Mouse (Mus musculus) neural tube, embryonic 15.5 days (tissue): ENCODE data around the gene Srd5a2. TPM values are rescaled to one million over a fixed set of nuclear protein-coding genes. Genes with fewer than 3 reads are reported as not detected.

Experiments
- ATAC-seq: fragments of 200-750 bp; cut with Nextera tagmentation; 2 replicates; pipeline ENCODE4 v1.8.0; 2017; ENCODE audit warnings: mild to moderate bottlenecking, moderate TSS enrichment, moderate library complexity; ENCODE audit not compliant: low FRiP score
- H3K27ac ChIP-seq: fragments of 300-500 bp; sonication (generic); replicated peaks from 2 replicates; pipeline ENCODE4 v1.5.1; 2015; ENCODE audit warnings: mild to moderate bottlenecking, inconsistent platforms
- H3K27me3 ChIP-seq: fragments of 300-500 bp; sonication (generic); replicated peaks from 2 replicates; pipeline ENCODE4 v1.6.1; 2015; ENCODE audit warnings: inconsistent platforms
- H3K36me3 ChIP-seq: fragments of 300-500 bp; sonication (generic); 2 replicates; pipeline ENCODE4 v1.6.1; 2015; ENCODE audit warnings: inconsistent platforms
- H3K4me1 ChIP-seq: fragments of 300-500 bp; sonication (generic); 2 replicates; pipeline ENCODE4 v1.6.1; 2015; ENCODE audit warnings: inconsistent platforms
- H3K4me2 ChIP-seq: fragments of 300-500 bp; sonication (generic); 2 replicates; pipeline ENCODE4 v1.6.1; 2015; ENCODE audit warnings: inconsistent platforms, mild to moderate bottlenecking, moderate library complexity
- H3K4me3 ChIP-seq: fragments of 300-500 bp; sonication (generic); replicated peaks from 2 replicates; pipeline ENCODE4 v1.5.1; 2015; ENCODE audit warnings: mild to moderate bottlenecking, inconsistent platforms
- H3K9ac ChIP-seq: fragments of 300-500 bp; sonication (generic); replicated peaks from 2 replicates; pipeline ENCODE4 v1.6.1; 2015; ENCODE audit warnings: mild to moderate bottlenecking, inconsistent platforms
- H3K9me3 ChIP-seq: fragments of 300-500 bp; sonication (generic); replicated peaks from 2 replicates; pipeline ENCODE4 v1.6.1; 2016; ENCODE audit warnings: inconsistent platforms
- WGBS: fragments of 180-500 bp; shearing (Covaris S2); methylation state at CpG from one replicate; pipeline ENCODE4 v1.1.7; 2015; ENCODE audit warnings: mixed read lengths; 5-methylcytosine and 5-hydroxymethylcytosine counted together
- polyA plus RNA-seq: library from polyadenylated mRNA; unstranded; fragments of >200 nt; fragmentation: Nextera tagmentation; extraction: Ambion mirVana; gene quantifications from 2 replicates; pipeline ENCODE4 v1.2.1, GENCODE M21; 2015

Gene Srd5a2
- polyA plus RNA-seq, 1 experiment from 2014 or later = 0.33 TPM

- WGBS = 85% methylated on average over 1 of the region's 1 CpGs
- Histone ChIP-seq H3K4me3 (no peak overlapping the region), H3K4me1 (no peaks in the 10 kb centered on the region), H3K27me3 (no peaks in the 10 kb centered on the region), H3K4me2 (no peak overlapping the region), H3K27ac (no peak overlapping the region), H3K9me3 (no peaks in the 10 kb centered on the region), H3K36me3 (no peaks in the 10 kb centered on the region), H3K9ac (no peak overlapping the region)
- no peak for ATAC-seq
Measured at GRCm38 (mm10) chr17:73982871-73983270, 64.8 kb downstream of the Srd5a2 start.

- Histone ChIP-seq H3K4me1 (no peaks in the 10 kb centered on the region), H3K27me3 (no peaks in the 10 kb centered on the region), H3K9me3 (no peaks in the 10 kb centered on the region), H3K9ac (no peak overlapping the region), H3K4me3 (no peak overlapping the region), H3K4me2 (no peak overlapping the region), H3K27ac (no peak overlapping the region), H3K36me3 (no peaks in the 10 kb centered on the region)
- no peak for ATAC-seq
Measured at GRCm38 (mm10) chr17:73976066-73976465, 71.7 kb downstream of the Srd5a2 start.

GRCm38 (mm10) chr17:73972648-73973047 lies 75.1 kb downstream of the Srd5a2 start:
- no peak overlapping the region for H3K9ac ChIP-seq

GRCm38 (mm10) chr17:73971291-73971690 lies 76.4 kb downstream of the Srd5a2 start:
- no peak overlapping the region for H3K4me2 ChIP-seq
- no peak overlapping the region for H3K27ac ChIP-seq
- H3K9ac ChIP-seq = no peak overlapping the region
- 81% methylated on average over 4 of the region's 4 CpGs for WGBS
- H3K4me3 ChIP-seq = no peak overlapping the region
- ATAC-seq = no peak
- H3K9me3 ChIP-seq = no peaks in the 10 kb centered on the region
- no peaks in the 10 kb centered on the region for H3K4me1 ChIP-seq
- H3K36me3 ChIP-seq = no peaks in the 10 kb centered on the region
- H3K27me3 ChIP-seq = no peaks in the 10 kb centered on the region

More at GRCm38 (mm10) chr17:73972648-73973047, 75.1 kb downstream of the Srd5a2 start:
- ATAC-seq = no peak
- H3K36me3 ChIP-seq = no peaks in the 10 kb centered on the region
- H3K27ac ChIP-seq = no peak overlapping the region
- H3K27me3 ChIP-seq = no peaks in the 10 kb centered on the region
- WGBS = 90% methylated on average over 11 of the region's 11 CpGs
- H3K9me3 ChIP-seq = no peaks in the 10 kb centered on the region
- no peak overlapping the region for H3K4me2 ChIP-seq
- no peaks in the 10 kb centered on the region for H3K4me1 ChIP-seq
- no peak overlapping the region for H3K4me3 ChIP-seq

- Histone ChIP-seq H3K27ac (no peak overlapping the region), H3K9me3 (no peaks in the 10 kb centered on the region), H3K36me3 (no peaks in the 10 kb centered on the region), H3K27me3 (no peaks in the 10 kb centered on the region), H3K4me1 (no peaks in the 10 kb centered on the region), H3K4me2 (no peak overlapping the region), H3K9ac (no peak overlapping the region), H3K4me3 (no peak overlapping the region)
- 72% methylated on average over 3 of the region's 3 CpGs for WGBS
- ATAC-seq = no peak
Measured at GRCm38 (mm10) chr17:73970361-73971027, 77.2 kb downstream of the Srd5a2 start.

Other genes starting within 250 kb of the Srd5a2 start
- 24.4 and 24.5 TPM in 2 replicates for gene Ehd3, start 243.8 kb downstream of the Srd5a2 start, polyA plus RNA-seq
- 0.47 and 1.5 TPM in 2 replicates for gene Xdh, start 97.7 kb downstream of the Srd5a2 start, polyA plus RNA-seq
- 56.6 and 63.5 TPM in 2 replicates for gene Memo1, start 247.6 kb upstream of the Srd5a2 start, polyA plus RNA-seq